Mouse (Mus musculus) activated CD4-positive, CD25-positive, alpha-beta regulatory T cell, adult 9 weeks (primary cell): Measurements from ENCODE around the gene Cldn5. TPM values are rescaled to one million over a fixed set of nuclear protein-coding genes. Genes with fewer than 3 reads are reported as not detected.

ENCODE experiments used
- polyA plus RNA-seq: library from polyadenylated mRNA; unstranded; fragments of 100-300 nt; shearing (Covaris generic); gene quantifications from one replicate; pipeline ENCODE4 v1.2.1, GENCODE M21; 2017

Cldn5 gene
- not detected for polyA plus RNA-seq

GRCm38 (mm10) chr16:18776556-18777100 is at the start of gene Cldn5:
Cldn5 (plus strand) TSS chr16:18776847.

GRCm38 (mm10) chr16:18811468-18812384 is 35.1 kb downstream of the Cldn5 start, which contains the start of the genes Ufd1 and Cdc45:
Ufd1 (plus strand) TSS chr16:18811779.
Cdc45 (minus strand) TSS chr16:18811987.

Other genes with a start within 250 kb of the Cldn5 start
- not detected for gene Tbx1, start 186.2 kb upstream of the Cldn5 start, polyA plus RNA-seq
- not detected for gene Gp1bb, start 154.4 kb upstream of the Cldn5 start, polyA plus RNA-seq
- gene Gm49601, start 150.4 kb upstream of the Cldn5 start, polyA plus RNA-seq, result not detected
- not detected for gene Sept5, start 146.9 kb upstream of the Cldn5 start, polyA plus RNA-seq
- 140 TPM for gene Ufd1, start 34.9 kb downstream of the Cldn5 start, polyA plus RNA-seq
- gene Cdc45, start 35.1 kb downstream of the Cldn5 start, polyA plus RNA-seq, result 9.4 TPM
- 87.0 TPM for gene 2510002D24Rik, start 59.7 kb downstream of the Cldn5 start, polyA plus RNA-seq
- gene Gm28539, start 59.7 kb downstream of the Cldn5 start, polyA plus RNA-seq, result not detected
- 87.6 TPM for gene Mrpl40, start 100.0 kb downstream of the Cldn5 start, polyA plus RNA-seq
- gene Hira, start 100.2 kb downstream of the Cldn5 start, polyA plus RNA-seq, result 8.3 TPM